Mouse (Mus musculus) stomach, embryonic 16.5 days (tissue): Measurements from ENCODE around the gene Hbp1. TPM values are rescaled to one million over a fixed set of nuclear protein-coding genes. Genes with fewer than 3 reads are reported as not detected.

Experiments
- ATAC-seq: fragments of 200-750 bp; cut with Nextera tagmentation; 2 replicates; pipeline ENCODE4 v1.8.0; 2017; ENCODE audit warnings: moderate number of reproducible peaks, moderate TSS enrichment; ENCODE audit not compliant: insufficient read depth, low FRiP score
- H3K27ac ChIP-seq: fragments of 300-500 bp; sonication (generic); 2 replicates; pipeline ENCODE4 v1.5.1; 2014; ENCODE audit warnings: low read length
- H3K27me3 ChIP-seq: fragments of 300-500 bp; sonication (generic); 2 replicates; pipeline ENCODE4 v1.6.1; 2014; ENCODE audit warnings: low read length, control low read depth, mixed read lengths; ENCODE audit not compliant: control insufficient read depth, insufficient read depth
- H3K36me3 ChIP-seq: fragments of 300-500 bp; sonication (generic); 2 replicates; pipeline ENCODE4 v1.6.1; 2014; ENCODE audit warnings: low read length; ENCODE audit not compliant: control insufficient read depth, insufficient read depth
- H3K4me1 ChIP-seq: fragments of 300-500 bp; sonication (generic); 2 replicates; pipeline ENCODE4 v1.6.1; 2014; ENCODE audit warnings: low read length, control low read depth, mixed read lengths; ENCODE audit not compliant: control insufficient read depth, insufficient read depth
- H3K4me2 ChIP-seq: fragments of 300-500 bp; sonication (generic); 2 replicates; pipeline ENCODE4 v1.6.1; 2014; ENCODE audit warnings: low read depth, low read length, mixed read lengths
- H3K4me3 ChIP-seq: fragments of 300-500 bp; sonication (generic); replicated peaks from 2 replicates; pipeline ENCODE4 v1.5.1; 2014; ENCODE audit warnings: mild to moderate bottlenecking, low read length
- H3K9ac ChIP-seq: fragments of 300-500 bp; sonication (generic); 2 replicates; pipeline ENCODE4 v1.6.1; 2014; ENCODE audit warnings: low read length
- H3K9me3 ChIP-seq: fragments of 300-500 bp; sonication (generic); replicated peaks from 2 replicates; pipeline ENCODE4 v1.6.1; 2016; ENCODE audit warnings: low read length, control low read depth; ENCODE audit not compliant: control insufficient read depth
- WGBS: fragments of 180-500 bp; shearing (Covaris S2); extraction: QIAGEN DNeasy Blood & Tissue Kit; methylation state at CpG from one replicate; pipeline ENCODE4 v1.1.7; 2014; 5-methylcytosine and 5-hydroxymethylcytosine counted together
- polyA plus RNA-seq: library from polyadenylated mRNA; unstranded; fragments of >200 nt; fragmentation: Nextera tagmentation; extraction: Ambion mirVana; gene quantifications from 2 replicates; pipeline ENCODE4 v1.2.1, GENCODE M21; 2015

The Hbp1 gene
- polyA plus RNA-seq, 1 experiment from 2014 or later: 103 TPM

DNA sequence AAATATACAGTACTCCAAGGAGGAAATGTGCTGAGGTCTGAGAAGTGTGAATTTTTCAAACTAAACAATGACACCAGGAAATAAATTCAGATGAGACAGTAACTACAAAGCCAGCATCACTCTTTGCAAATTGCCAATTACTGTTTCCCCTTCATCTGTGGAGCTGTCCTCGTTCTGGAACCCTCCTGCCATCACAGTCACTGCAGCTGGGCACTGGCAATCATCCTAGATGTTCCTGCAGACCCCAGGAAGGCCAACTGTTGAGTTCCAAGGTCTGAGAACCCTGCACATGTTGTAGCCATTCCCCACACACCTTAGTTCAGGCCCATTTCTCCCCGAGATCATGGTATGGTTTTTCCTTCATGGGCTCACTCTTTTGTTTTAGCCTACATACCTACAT, 33.9 kb upstream of the Hbp1 start:
- no peaks in the 10 kb centered on the region; the same call in 1 of the 2 replicates for H3K36me3 ChIP-seq
- no peak for ATAC-seq
- 54% methylated on average over 2 of the region's 2 CpGs for WGBS
- H3K27me3 ChIP-seq: no peaks in the 10 kb centered on the region
- H3K4me1 ChIP-seq: no peaks in the 10 kb centered on the region
- H3K4me2 ChIP-seq: no peak overlapping the region
- H3K4me3 ChIP-seq: no peak overlapping the region
- H3K9ac ChIP-seq: no peak overlapping the region
- H3K9me3 ChIP-seq: no peaks in the 10 kb centered on the region
- H3K27ac ChIP-seq: no peak overlapping the region

DNA sequence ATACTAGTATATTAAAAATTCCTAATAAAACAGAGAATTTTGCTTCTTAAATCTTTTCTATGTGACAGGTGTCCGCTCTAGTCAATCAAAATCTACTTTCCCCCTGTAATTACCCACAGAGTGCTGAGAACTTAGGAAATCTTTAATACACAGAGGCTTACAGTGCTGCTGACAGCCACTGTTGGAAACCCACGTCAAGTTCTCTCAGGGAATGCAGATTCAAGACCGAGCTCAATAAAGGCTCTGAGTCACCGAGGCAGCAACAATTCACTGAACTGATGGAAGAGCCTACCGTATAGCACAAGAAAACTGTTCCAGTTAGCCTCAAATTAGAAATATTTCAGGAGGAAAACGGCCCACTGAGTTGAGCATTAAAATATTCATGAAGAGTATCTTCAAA, 33.4 kb upstream of the Hbp1 start:
- H3K27ac ChIP-seq: no peak overlapping the region
- WGBS: 79% methylated on average over 6 of the region's 6 CpGs
- H3K27me3 ChIP-seq: no peaks in the 10 kb centered on the region
- no peaks in the 10 kb centered on the region for H3K9me3 ChIP-seq
- H3K9ac ChIP-seq: no peak overlapping the region
- ATAC-seq: no peak
- no peak overlapping the region for H3K4me3 ChIP-seq
- H3K4me1 ChIP-seq: no peaks in the 10 kb centered on the region
- no peaks in the 10 kb centered on the region; the same call in 1 of the 2 replicates for H3K36me3 ChIP-seq
- H3K4me2 ChIP-seq: no peak overlapping the region

DNA sequence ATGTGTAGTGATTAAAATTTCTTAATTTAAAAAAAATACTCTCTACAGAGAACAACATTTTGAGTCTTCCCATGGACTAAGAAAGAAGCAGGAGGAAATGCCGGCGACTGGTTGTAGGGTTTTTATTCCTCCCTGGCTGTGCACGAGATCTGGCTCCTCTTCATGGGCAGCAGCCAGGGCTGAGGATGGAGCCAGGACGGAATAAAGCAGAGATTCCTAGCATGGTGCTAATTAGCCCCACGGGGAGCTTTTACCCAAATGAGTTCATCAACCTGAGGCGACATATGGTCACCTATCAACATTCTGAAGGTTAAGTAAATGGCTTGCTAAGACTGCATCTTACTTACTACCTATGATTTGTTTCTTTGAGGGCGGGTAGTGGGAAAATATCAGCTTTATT, 32.9 kb upstream of the Hbp1 start:
- Histone ChIP-seq H3K4me3 (no peak overlapping the region), H3K9me3 (no peaks in the 10 kb centered on the region), H3K27ac (no peak overlapping the region), H3K27me3 (no peaks in the 10 kb centered on the region), H3K4me1 (no peaks in the 10 kb centered on the region), H3K36me3 (no peaks in the 10 kb centered on the region; the same call in 1 of the 2 replicates), H3K9ac (no peak overlapping the region), H3K4me2 (no peak overlapping the region)
- WGBS: 68% methylated on average over 7 of the region's 7 CpGs
- ATAC-seq: no peak

DNA sequence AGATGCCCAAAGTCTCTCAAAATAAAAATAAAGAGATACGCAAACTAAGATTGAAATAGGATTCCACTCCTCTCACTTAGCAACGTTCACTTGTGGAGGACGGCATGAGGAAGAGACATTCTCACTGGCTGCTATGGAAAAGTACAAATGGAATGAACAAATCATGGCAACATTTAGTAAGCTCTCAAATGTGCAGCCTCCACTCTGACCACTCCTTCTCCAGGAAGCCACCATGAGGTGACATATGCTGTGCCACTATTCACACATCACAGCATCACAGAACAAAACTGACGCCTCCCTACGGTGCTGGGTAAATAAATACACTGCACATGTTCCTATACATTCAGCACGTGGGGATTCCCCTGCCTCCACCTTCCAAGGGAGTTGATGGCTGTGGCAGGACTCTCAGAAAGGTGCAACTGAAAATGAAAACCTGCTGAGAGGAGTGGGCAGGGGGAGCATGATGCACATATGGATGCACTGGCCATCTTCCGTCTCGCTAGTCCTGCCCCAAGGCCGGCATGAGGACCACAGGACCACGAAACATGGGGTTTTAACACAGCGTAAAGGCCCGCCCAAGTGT, 27.4 kb upstream of the Hbp1 start:
- no peaks in the 10 kb centered on the region for H3K36me3 ChIP-seq
- H3K27me3 ChIP-seq: no peaks in the 10 kb centered on the region
- 77% methylated on average over 12 of the region's 12 CpGs for WGBS
- peaks cover 2% of the 10 kb centered on the region; the same call in 1 of the 2 replicates for H3K4me1 ChIP-seq
- no peak overlapping the region for H3K9ac ChIP-seq
- H3K4me2 ChIP-seq: no peak overlapping the region
- ATAC-seq: no peak
- H3K4me3 ChIP-seq: no peak overlapping the region
- no peaks in the 10 kb centered on the region for H3K9me3 ChIP-seq
- H3K27ac ChIP-seq: no peak overlapping the region

DNA sequence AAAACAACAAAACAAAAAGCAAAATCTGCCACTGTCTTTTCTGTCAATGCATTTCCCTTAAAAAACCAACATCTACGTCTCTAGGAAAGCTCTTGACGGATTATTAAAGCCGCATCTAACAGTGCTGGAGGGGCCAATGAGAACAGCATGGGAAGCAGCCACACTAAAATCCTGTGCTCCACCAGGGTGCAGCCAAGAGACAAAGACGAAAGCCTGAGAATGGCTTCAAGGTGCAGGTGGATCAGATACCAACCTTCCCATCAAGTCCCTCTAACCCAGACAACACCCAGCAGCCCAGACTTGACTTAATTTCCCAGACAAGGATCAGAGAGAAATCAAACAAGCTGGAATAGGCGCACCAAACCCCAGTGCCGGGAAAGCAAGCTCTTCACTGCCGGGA, 26.2 kb upstream of the Hbp1 start:
- Histone ChIP-seq H3K4me1 (peaks cover 2% of the 10 kb centered on the region; the same call in 1 of the 2 replicates), H3K36me3 (no peaks in the 10 kb centered on the region), H3K4me3 (no peak overlapping the region), H3K4me2 (no peak overlapping the region), H3K27me3 (no peaks in the 10 kb centered on the region), H3K9me3 (no peaks in the 10 kb centered on the region), H3K9ac (no peak overlapping the region; the same call in 1 of the 2 replicates), H3K27ac (no peak overlapping the region)
- no peak for ATAC-seq
- WGBS: 46% methylated on average over 7 of the region's 7 CpGs

DNA sequence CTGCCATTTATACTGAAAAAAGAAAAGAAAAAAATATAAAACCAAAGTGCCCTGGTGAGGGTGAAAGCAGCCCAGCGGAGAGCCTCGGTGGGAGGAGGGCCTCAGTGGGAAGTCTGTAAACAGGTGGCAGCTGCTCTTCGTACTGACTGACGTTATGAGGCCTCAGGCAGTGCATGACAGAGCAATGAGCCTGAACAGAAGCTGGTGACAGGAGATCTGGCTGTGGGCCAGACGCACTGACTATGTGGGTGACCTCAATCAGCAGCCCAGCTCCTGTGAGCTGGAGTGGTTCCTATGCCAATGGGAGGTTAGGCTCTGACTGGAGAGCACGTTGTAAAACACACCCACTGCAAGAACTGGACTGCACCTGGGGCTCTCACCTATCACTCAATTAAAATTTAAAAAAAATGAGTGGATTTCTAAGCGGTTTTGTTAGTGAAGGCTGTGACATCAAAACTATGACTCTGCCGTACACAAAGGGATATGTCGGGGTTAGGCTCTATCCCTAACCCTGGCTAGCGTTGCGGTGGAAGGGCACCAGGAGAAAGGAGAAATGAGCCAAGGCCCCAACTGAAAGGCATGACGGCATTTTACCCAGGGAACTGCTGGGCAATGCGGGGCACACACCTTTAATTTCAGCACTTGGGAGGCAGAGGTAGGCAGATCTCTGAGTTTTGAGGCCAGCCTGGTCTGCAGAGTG, 23.3 kb upstream of the Hbp1 start:
- no peak overlapping the region for H3K9ac ChIP-seq
- no peak overlapping the region for H3K4me2 ChIP-seq
- no peaks in the 10 kb centered on the region for H3K9me3 ChIP-seq
- ATAC-seq: peak; percentile 88
- H3K27me3 ChIP-seq: no peaks in the 10 kb centered on the region
- no peak overlapping the region for H3K27ac ChIP-seq
- no peak overlapping the region for H3K4me3 ChIP-seq
- WGBS: 59% methylated on average over 13 of the region's 13 CpGs
- no peaks in the 10 kb centered on the region for H3K36me3 ChIP-seq
- peaks cover 2% of the 10 kb centered on the region; the same call in 1 of the 2 replicates for H3K4me1 ChIP-seq

DNA sequence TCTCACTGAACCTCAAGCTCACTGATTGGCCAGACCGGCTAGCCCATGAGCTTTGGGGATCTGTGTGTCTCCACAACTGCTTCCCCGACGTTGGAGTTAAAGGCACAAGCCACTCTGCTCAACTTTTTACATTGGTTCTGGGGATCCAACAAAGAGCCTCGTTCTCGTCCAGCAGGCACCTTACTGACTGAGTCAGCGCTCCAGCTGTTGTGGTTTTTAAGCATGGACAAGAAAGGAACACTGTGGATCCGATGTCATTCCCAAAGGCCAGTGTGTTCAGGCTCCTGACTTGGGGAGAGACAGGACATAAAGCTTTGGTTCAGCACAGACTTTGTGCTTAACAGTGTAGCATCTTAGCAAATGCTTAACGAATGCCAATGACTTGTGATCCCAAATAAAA, 21.2 kb upstream of the Hbp1 start:
- 87% methylated on average over 8 of the region's 8 CpGs for WGBS

DNA sequence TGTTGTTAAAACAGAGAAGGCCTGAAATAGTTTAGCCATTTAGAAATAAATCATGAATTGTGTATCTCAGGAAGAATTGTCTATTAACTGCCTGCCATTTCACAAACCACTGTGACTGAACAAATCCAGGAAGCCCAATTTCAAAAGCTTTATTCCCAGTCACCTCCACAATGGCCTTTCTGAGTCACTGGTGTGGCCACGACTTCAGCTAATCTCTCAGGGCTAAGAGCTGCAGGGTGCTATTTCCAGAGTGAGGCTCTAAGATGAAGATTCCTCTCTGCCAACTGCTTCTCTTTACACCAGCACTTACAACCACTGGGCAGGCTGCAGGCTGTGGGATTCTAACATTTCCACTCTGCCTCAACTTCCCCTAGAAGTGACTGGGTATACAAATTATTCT, 18.8 kb upstream of the Hbp1 start:
- Histone ChIP-seq H3K27ac (no peak overlapping the region), H3K4me3 (no peak overlapping the region), H3K4me1 (peaks cover 2% of the 10 kb centered on the region; the same call in 1 of the 2 replicates), H3K9ac (no peak overlapping the region), H3K27me3 (no peaks in the 10 kb centered on the region), H3K4me2 (no peak overlapping the region), H3K36me3 (no peaks in the 10 kb centered on the region), H3K9me3 (no peaks in the 10 kb centered on the region)
- WGBS: 39% methylated on average over 1 of the region's 1 CpGs
- ATAC-seq: no peak

More for the DNA sequence above, 21.2 kb upstream of the Hbp1 start:
- no peak overlapping the region for H3K4me3 ChIP-seq
- ATAC-seq: no peak
- H3K36me3 ChIP-seq: no peaks in the 10 kb centered on the region
- no peak overlapping the region for H3K27ac ChIP-seq
- H3K4me1 ChIP-seq: peaks cover 2% of the 10 kb centered on the region; the same call in 1 of the 2 replicates
- H3K4me2 ChIP-seq: no peak overlapping the region
- no peak overlapping the region for H3K9ac ChIP-seq
- no peaks in the 10 kb centered on the region for H3K9me3 ChIP-seq
- H3K27me3 ChIP-seq: no peaks in the 10 kb centered on the region

DNA sequence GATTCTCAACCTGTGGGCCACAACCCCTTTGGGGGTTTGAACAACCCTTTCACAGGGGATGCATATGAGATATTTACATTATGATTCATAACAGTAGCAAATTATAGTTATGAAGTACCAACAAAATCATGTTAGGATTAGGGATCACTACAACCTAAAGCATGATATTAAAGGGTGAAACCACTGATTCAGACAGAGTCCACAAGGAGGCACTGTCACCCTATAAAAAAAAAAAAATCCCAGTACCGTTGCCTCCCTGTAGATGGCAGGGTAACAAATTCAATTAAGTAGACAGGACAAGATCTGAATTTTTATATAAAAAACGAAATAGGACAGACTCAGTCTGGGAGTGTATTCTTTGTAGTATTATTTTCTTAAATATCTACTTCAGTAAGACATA, 17.2 kb upstream of the Hbp1 start:
- H3K36me3 ChIP-seq: no peaks in the 10 kb centered on the region
- WGBS: 4% methylated on average over 2 of the region's 2 CpGs
- H3K27ac ChIP-seq: no peak overlapping the region
- no peaks in the 10 kb centered on the region for H3K4me1 ChIP-seq
- no peak for ATAC-seq
- H3K9ac ChIP-seq: no peak overlapping the region
- H3K4me2 ChIP-seq: no peak overlapping the region
- H3K4me3 ChIP-seq: no peak overlapping the region
- no peaks in the 10 kb centered on the region for H3K9me3 ChIP-seq
- H3K27me3 ChIP-seq: no peaks in the 10 kb centered on the region
